Mouse (Mus musculus) cerebellum, adult 2 months (tissue): ENCODE measurements at regions not wholly inside any gene's neighbourhood (a gene's known extent, or its start where the extent isn't known, plus 50 kb on each side); places are given as distances from the start of the nearest gene placed in this dataset.

Experiments
- CTCF ChIP-seq: fragments of 200-500 bp; IDR thresholded peaks from 2 replicates; pipeline ENCODE4 v1.5.1; 2011; ENCODE audit warnings: low read depth, mild to moderate bottlenecking, control low read depth, low read length, moderate library complexity, borderline replicate concordance; ENCODE audit not compliant: insufficient read depth
- POLR2A ChIP-seq: fragments of 200-500 bp; IDR thresholded peaks from 2 replicates; pipeline ENCODE4 v1.6.1; 2011; ENCODE audit warnings: low read length, control low read depth, borderline replicate concordance; ENCODE audit not compliant: insufficient read depth

GRCm38 (mm10) chr13:73009547-73010475 is 250.5 kb upstream of the Irx4 start:
- no peak for TF ChIP-seq POLR2A
- TF ChIP-seq CTCF: no peak
